Mouse (Mus musculus): ENCODE results near the gene Nfia. TPM values are rescaled to one million over a fixed set of nuclear protein-coding genes. Genes with fewer than 3 reads are reported as not detected.
A peak's percentile ranks its signal among the peaks of the same experiment; 100 is the strongest.

The Nfia gene
- polyA plus RNA-seq, 1 experiment from 2014 or later: 15.9 TPM

DNA sequence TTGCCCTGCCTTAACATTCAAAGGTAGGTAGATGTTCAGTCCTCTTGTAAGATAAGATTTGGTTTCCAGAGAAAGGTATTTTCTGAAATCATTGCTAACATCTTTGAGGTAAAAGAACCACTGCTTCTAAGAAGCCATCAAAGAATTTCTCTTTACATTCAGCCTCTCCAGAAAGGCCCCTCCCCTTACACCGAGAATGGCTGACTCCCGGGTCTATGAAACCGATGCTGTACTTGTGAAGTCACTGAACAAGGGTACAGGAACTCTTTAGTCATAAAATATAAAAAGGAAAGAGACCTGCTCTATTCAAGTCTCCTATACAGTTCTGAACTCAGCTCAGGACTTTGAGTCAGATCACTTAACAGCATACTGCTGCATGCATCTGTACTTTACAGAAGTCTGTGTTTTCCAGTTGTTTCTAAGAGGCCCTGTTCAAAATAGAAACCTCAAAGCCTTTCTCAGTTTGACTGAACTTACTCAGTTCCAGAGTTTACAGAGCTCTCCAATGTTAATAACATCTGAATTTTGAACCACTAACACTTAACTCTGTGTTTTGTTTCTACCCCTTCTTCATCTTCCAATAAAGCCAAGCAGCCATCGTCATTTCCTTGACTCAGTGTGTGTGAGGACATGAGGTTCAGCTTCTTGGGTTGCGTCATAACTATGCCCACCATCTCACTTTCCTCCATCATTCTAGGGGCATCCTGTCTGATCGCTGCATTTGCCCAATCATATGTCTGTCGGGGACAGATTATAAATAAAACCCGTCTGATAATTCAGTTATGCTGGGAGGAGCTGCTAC lies 223.6 kb downstream of the Nfia start:
- Histone ChIP-seq H3K27ac (ENCODE audit: low read depth, low read length) (no peak overlapping the region), H3K4me2 (replicated peaks; ENCODE audit: low read depth) (no peak overlapping the region), H3K27me3 (replicated peaks; ENCODE audit: control insufficient read depth, insufficient read depth, low read length) (no peaks in the 10 kb centered on the region), H3K4me3 (ENCODE audit: low read depth, low read length) (no peak overlapping the region), H3K9ac (ENCODE audit: low read depth, low read length) (no peak overlapping the region), H3K9me3 (ENCODE audit: control insufficient read depth) (no peaks in the 10 kb centered on the region), H3K4me1 (replicated peaks; ENCODE audit: control insufficient read depth, insufficient read depth, low read length) (no peaks in the 10 kb centered on the region), H3K36me3 (ENCODE audit: control insufficient read depth, insufficient read depth) (no peaks in the 10 kb centered on the region)
- WGBS: 84% methylated on average over 8 of the region's 8 CpGs
- ATAC-seq: no peak
- no peak for TF ChIP-seq CTCF (IDR thresholded peaks at IDR 0.05; ENCODE audit: low read depth)

DNA sequence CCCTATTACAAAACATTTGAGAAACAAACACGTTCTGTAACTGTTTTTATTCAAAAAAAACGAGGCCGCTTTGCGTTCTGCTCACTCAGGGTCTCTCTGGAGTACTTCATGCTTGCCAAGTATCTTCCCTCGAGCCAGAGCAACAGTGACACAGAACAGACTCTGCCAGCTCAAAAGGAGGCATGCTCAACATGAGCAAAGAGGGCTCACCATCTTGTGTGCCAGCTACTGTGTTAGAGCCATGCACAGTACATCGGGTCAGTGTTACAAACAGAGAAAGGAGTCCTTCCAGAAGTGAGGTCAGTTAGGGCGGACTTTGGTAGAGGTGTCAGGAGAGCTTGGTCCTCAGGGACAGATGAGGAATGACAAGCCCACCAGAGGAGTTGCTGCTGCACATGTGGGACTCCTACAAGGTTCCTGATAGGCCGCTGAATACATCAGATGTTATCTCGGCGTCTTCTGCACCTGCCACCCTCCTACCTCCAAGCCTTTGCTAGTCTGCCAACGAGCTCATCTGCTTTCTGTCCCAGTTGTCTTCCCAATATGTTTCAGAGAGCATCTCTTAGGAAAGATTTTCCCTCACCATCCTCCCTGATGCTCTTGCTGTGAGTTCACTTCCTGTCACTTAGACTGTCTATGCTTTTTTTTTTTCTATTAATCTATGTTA lies 224.8 kb downstream of the Nfia start:
- H3K36me3 ChIP-seq (ENCODE audit: control insufficient read depth, insufficient read depth): no peaks in the 10 kb centered on the region
- H3K9me3 ChIP-seq (ENCODE audit: control insufficient read depth): no peaks in the 10 kb centered on the region
- H3K27ac ChIP-seq (ENCODE audit: low read depth, low read length): no peak overlapping the region
- 74% methylated on average over 11 of the region's 11 CpGs for WGBS
- TF ChIP-seq CTCF (IDR thresholded peaks at IDR 0.05; ENCODE audit: low read depth): no peak
- H3K9ac ChIP-seq (ENCODE audit: low read depth, low read length): no peak overlapping the region
- H3K27me3 ChIP-seq (replicated peaks; ENCODE audit: control insufficient read depth, insufficient read depth, low read length): no peaks in the 10 kb centered on the region
- ATAC-seq: no peak
- no peaks in the 10 kb centered on the region for H3K4me1 ChIP-seq (replicated peaks; ENCODE audit: control insufficient read depth, insufficient read depth, low read length)
- H3K4me3 ChIP-seq (ENCODE audit: low read depth, low read length): no peak overlapping the region
- no peak overlapping the region for H3K4me2 ChIP-seq (replicated peaks; ENCODE audit: low read depth)

DNA sequence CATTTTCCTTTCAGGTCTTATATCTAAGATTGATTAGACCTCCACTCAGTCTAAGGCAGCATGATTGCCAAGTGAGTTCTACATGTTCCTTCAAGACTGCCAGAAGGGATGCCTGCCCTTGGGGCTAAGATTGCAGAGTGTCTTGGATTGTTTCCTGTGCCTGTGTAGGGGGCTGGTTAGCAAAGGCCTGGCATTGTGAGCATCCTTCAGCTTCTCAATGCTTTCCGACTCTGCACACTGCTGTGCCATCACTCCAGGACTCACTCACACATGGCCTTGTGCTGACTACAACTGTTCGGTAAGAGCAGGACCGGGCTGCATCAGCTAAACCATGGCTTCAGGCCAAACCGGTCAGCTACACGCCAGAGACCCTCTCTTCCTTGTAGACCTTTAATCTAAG lies 229.7 kb downstream of the Nfia start:
- H3K4me3 ChIP-seq (ENCODE audit: low read depth, low read length): no peak overlapping the region
- 0 out of 2 replicates have a peak, but pooled peaks cover 3% of the 10 kb centered on the region for H3K4me1 ChIP-seq (replicated peaks; ENCODE audit: control insufficient read depth, insufficient read depth, low read length)
- H3K36me3 ChIP-seq (ENCODE audit: control insufficient read depth, insufficient read depth): no peaks in the 10 kb centered on the region
- TF ChIP-seq CTCF (IDR thresholded peaks at IDR 0.05; ENCODE audit: low read depth): no peak
- H3K27ac ChIP-seq (ENCODE audit: low read depth, low read length): no peak overlapping the region
- no peak overlapping the region for H3K9ac ChIP-seq (ENCODE audit: low read depth, low read length)
- no peaks in the 10 kb centered on the region for H3K27me3 ChIP-seq (replicated peaks; ENCODE audit: control insufficient read depth, insufficient read depth, low read length)
- no peak overlapping the region for H3K4me2 ChIP-seq (replicated peaks; ENCODE audit: low read depth)
- H3K9me3 ChIP-seq (ENCODE audit: control insufficient read depth): no peaks in the 10 kb centered on the region
- WGBS: 64% methylated on average over 5 of the region's 5 CpGs
- ATAC-seq: no peak

DNA sequence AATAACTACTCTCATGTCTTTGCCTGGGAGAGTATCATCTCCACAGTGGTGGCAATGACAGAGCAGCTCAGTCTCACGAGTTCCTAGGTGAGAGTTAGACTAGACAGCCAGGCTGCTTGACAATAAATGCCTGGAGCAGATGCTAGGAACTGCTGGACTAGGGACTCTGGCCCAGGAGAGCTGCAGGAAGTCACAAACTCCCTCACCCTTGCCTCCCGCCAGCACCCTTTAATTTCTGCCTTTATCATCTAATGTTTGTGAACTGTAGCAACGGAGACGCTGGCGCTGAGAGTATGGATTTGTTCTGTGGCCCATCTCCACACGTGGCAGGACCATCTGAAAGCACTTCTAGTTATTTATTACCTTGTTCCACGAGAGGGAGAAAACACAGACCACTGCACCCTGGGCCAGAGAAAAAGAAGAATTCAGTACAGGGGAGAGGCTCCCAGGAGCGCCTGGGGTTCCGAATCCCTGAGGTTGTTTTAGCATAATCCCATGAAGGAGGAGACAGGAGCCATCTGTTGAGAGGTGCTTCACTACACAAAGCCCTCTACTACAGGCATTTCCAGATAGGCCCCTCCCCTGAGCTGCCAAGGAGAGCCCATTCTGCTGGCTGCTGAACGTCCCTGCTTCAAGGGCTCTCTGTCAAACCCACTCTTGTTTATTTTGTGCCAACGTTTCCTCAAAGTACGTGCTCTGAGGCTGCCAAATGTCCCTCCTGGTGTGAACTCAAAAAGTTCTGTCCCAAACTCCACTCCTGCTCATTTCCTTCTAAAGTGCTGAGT lies 231.0 kb downstream of the Nfia start:
- Histone ChIP-seq H3K27me3 (replicated peaks; ENCODE audit: control insufficient read depth, insufficient read depth, low read length) (no peaks in the 10 kb centered on the region), H3K4me2 (replicated peaks; ENCODE audit: low read depth) (peak overlapping the region; percentile 10; the same call in 1 of the 2 replicates), H3K36me3 (ENCODE audit: control insufficient read depth, insufficient read depth) (no peaks in the 10 kb centered on the region), H3K27ac (ENCODE audit: low read depth, low read length) (peak overlapping the region; percentile 58; the same call in 1 of the 2 replicates), H3K9me3 (ENCODE audit: control insufficient read depth) (no peaks in the 10 kb centered on the region), H3K9ac (ENCODE audit: low read depth, low read length) (no peak overlapping the region), H3K4me1 (replicated peaks; ENCODE audit: control insufficient read depth, insufficient read depth, low read length) (0 out of 2 replicates have a peak, but pooled peaks cover 3% of the 10 kb centered on the region), H3K4me3 (ENCODE audit: low read depth, low read length) (no peak overlapping the region)
- ATAC-seq: 0 out of 2 replicates have a peak, but pooled peaks have one; percentile 16
- WGBS: 17% methylated on average over 12 of the region's 12 CpGs
- TF ChIP-seq CTCF (IDR thresholded peaks at IDR 0.05; ENCODE audit: low read depth): no peak

DNA sequence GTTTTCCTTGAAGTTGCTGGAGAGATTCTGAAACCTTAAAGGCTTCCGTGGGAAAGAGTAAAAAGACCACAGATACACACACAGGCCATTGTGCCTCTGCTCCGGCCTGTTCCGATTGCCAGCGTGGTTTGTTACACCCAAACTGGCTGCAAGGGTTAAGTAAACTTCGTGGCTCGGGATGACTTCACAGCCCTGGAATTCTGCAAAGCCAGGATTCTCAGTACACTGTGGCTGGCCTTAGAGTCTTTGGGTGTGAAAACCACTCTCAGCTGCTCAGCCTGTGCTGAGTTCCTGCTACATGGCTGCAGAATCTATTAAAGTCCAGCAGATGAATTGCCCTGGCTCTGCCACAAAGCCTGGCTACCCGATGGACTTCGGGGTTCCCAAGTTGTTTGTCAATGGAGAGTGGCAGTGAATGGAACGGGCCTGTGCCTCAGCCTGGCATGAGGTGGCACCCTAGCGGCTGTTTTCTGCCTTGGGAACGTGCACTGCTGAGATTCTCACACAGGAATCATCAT lies 231.6 kb downstream of the Nfia start:
- H3K9me3 ChIP-seq (ENCODE audit: control insufficient read depth): no peaks in the 10 kb centered on the region
- H3K27me3 ChIP-seq (replicated peaks; ENCODE audit: control insufficient read depth, insufficient read depth, low read length): no peaks in the 10 kb centered on the region
- no peaks in the 10 kb centered on the region for H3K36me3 ChIP-seq (ENCODE audit: control insufficient read depth, insufficient read depth)
- H3K27ac ChIP-seq (ENCODE audit: low read depth, low read length): peak overlapping the region; percentile 58
- H3K4me3 ChIP-seq (ENCODE audit: low read depth, low read length): no peak overlapping the region
- peak overlapping the region; percentile 10; the same call in 1 of the 2 replicates for H3K4me2 ChIP-seq (replicated peaks; ENCODE audit: low read depth)
- H3K4me1 ChIP-seq (replicated peaks; ENCODE audit: control insufficient read depth, insufficient read depth, low read length): 0 out of 2 replicates have a peak, but pooled peaks cover 3% of the 10 kb centered on the region
- ATAC-seq: peak; percentile 80
- no peak overlapping the region for H3K9ac ChIP-seq (ENCODE audit: low read depth, low read length)
- 8% methylated on average over 11 of the region's 11 CpGs for WGBS
- TF ChIP-seq CTCF (IDR thresholded peaks at IDR 0.05; ENCODE audit: low read depth): peak; percentile 67

Measured in intestine, postnatal 0 days (tissue).